Mouse (Mus musculus) ES-Bruce4 (cell line): ENCODE measurements around the gene Kalrn.

Source experiments
- CTCF ChIP-seq: IDR thresholded peaks from one replicate; pipeline ENCODE4 v1.8.1; 2011; ENCODE audit warnings: low read depth, low read length
- EP300 ChIP-seq: IDR thresholded peaks from 2 replicates; pipeline ENCODE4 v1.6.1; 2011; ENCODE audit warnings: low read depth, low read length; ENCODE audit not compliant: insufficient read depth
- POLR2A ChIP-seq: IDR thresholded peaks from one replicate; pipeline ENCODE4 v1.8.1; 2011; ENCODE audit warnings: low read length; ENCODE audit not compliant: insufficient read depth

GRCm38 (mm10) chr16:34571931-34572405 lies 1.4 kb downstream of the Kalrn start:
- TF ChIP-seq CTCF (no peak), POLR2A (no peak), EP300 (no peak)
